Mouse (Mus musculus) mouse embryonic stem cell (cell line): ENCODE data around the gene Mad1l1.

Source experiments
- in situ Hi-C, 2 experiments: fragments of 300-500 bp; cut with MboI; formaldehyde crosslinking; loops; 1 replicate in 1 of 2; 3 replicates in 1 of 2; pipeline ENCODE4 v1.14.3; 2019 to 2020; ENCODE audit warnings: low sequenced_read_pairs in 2 of 2, low pct_unique_long_range_greater_than_20kb in 1 of 2, mixed read lengths in 1 of 2; ENCODE audit not compliant: unreplicated experiment in 1 of 2

Mad1l1 gene

GRCm38 (mm10) chr5:139969151-139969948, 352.0 kb downstream of the Mad1l1 start:
- in situ Hi-C loops, result no loop called here

GRCm38 (mm10) chr5:139965596-139965995, 355.8 kb downstream of the Mad1l1 start:
- in situ Hi-C loops, result no loop called here

- in situ Hi-C loops, result no loop called here
Measured at GRCm38 (mm10) chr5:139964391-139964790, 357.0 kb downstream of the Mad1l1 start.

- in situ Hi-C loops, result no loop called here
Measured at GRCm38 (mm10) chr5:139959741-139960140, 361.6 kb downstream of the Mad1l1 start.
